Mouse (Mus musculus) forebrain, embryonic 11.5 days (tissue): ENCODE results near the gene Rangrf. TPM values are rescaled to one million over a fixed set of nuclear protein-coding genes. Genes with fewer than 3 reads are reported as not detected.

Experiments used
- ATAC-seq: fragments of 200-750 bp; cut with Nextera tagmentation; replicated peaks from 2 replicates; pipeline ENCODE4 v1.8.0; 2017; ENCODE audit warnings: moderate TSS enrichment; ENCODE audit not compliant: low FRiP score
- DNase-seq: peaks from one replicate; pipeline ENCODE4 v3.0.0-alpha.2; 2017; ENCODE audit warnings: low spot score
- H3K27ac ChIP-seq: fragments of 300-500 bp; sonication (generic); 2 replicates; pipeline ENCODE4 v1.5.1; 2014; ENCODE audit warnings: low read depth, low read length
- H3K27me3 ChIP-seq: fragments of 300-500 bp; sonication (generic); 2 replicates; pipeline ENCODE4 v1.6.1; 2014; ENCODE audit warnings: mild to moderate bottlenecking, low read length, mixed read lengths; ENCODE audit not compliant: control insufficient read depth, insufficient read depth
- H3K36me3 ChIP-seq: fragments of 300-500 bp; sonication (generic); 2 replicates; pipeline ENCODE4 v1.6.1; 2014; ENCODE audit warnings: mild to moderate bottlenecking, low read length, moderate library complexity, mixed read lengths; ENCODE audit not compliant: control insufficient read depth, insufficient read depth
- H3K4me1 ChIP-seq: fragments of 300-500 bp; sonication (generic); replicated peaks from 2 replicates; pipeline ENCODE4 v1.6.1; 2014; ENCODE audit warnings: low read length, mixed read lengths; ENCODE audit not compliant: control insufficient read depth, insufficient read depth
- H3K4me2 ChIP-seq: fragments of 300-500 bp; sonication (generic); 2 replicates; pipeline ENCODE4 v1.6.1; 2014; ENCODE audit warnings: low read depth, mild to moderate bottlenecking, low read length, moderate library complexity, mixed read lengths; ENCODE audit not compliant: severe bottlenecking
- H3K4me3 ChIP-seq: fragments of 300-500 bp; sonication (generic); 2 replicates; pipeline ENCODE4 v1.5.1; 2014; ENCODE audit warnings: low read depth, low read length
- H3K9ac ChIP-seq: fragments of 300-500 bp; sonication (generic); 2 replicates; pipeline ENCODE4 v1.6.1; 2014; ENCODE audit warnings: low read length
- H3K9me3 ChIP-seq: fragments of 300-500 bp; sonication (generic); 2 replicates; pipeline ENCODE4 v1.6.1; 2016; ENCODE audit warnings: low read length, mixed read lengths; ENCODE audit not compliant: control insufficient read depth
- WGBS: fragments of 180-500 bp; shearing (Covaris S2); extraction: QIAGEN DNeasy Blood & Tissue Kit; methylation state at CpG from one replicate; pipeline ENCODE4 v1.1.7; 2014; 5-methylcytosine and 5-hydroxymethylcytosine counted together
- polyA plus RNA-seq: library from polyadenylated mRNA; unstranded; fragments of >200 nt; fragmentation: Nextera tagmentation; extraction: Ambion mirVana; gene quantifications from 2 replicates; pipeline ENCODE4 v1.2.1, GENCODE M21; 2014

The Rangrf gene
- polyA plus RNA-seq, 1 experiment from 2014 or later, result 64.8 TPM

GRCm38 (mm10) chr11:68961596-68961995 is 13.4 kb downstream of the Rangrf start:
- Histone ChIP-seq H3K36me3 (no peaks in the 10 kb centered on the region), H3K27ac (no peak overlapping the region), H3K4me1 (no peaks in the 10 kb centered on the region), H3K27me3 (peaks cover 2% of the 10 kb centered on the region; the same call in 1 of the 2 replicates), H3K9me3 (no peaks in the 10 kb centered on the region), H3K4me2 (no peak overlapping the region), H3K4me3 (no peak overlapping the region), H3K9ac (no peak overlapping the region)
- DNase-seq, result no peak
- WGBS, result 86% methylated on average over 3 of the region's 3 CpGs
- no peak for ATAC-seq

- Histone ChIP-seq H3K9me3 (no peaks in the 10 kb centered on the region), H3K27ac (no peak overlapping the region), H3K4me2 (no peak overlapping the region), H3K9ac (no peak overlapping the region), H3K36me3 (no peaks in the 10 kb centered on the region), H3K4me1 (peaks cover 5% of the 10 kb centered on the region; the same call in 1 of the 2 replicates), H3K4me3 (no peak overlapping the region), H3K27me3 (peaks cover 22% of the 10 kb centered on the region)
- ATAC-seq (no peak), DNase-seq (no peak)
- WGBS, result 91% methylated on average over 1 of the region's 1 CpGs
Observed at GRCm38 (mm10) chr11:68957971-68958370, 17.0 kb downstream of the Rangrf start.

- DNase-seq, result no peak
- Histone ChIP-seq H3K4me2 (no peak within 1 kb of the TSS), H3K9ac (no peak within 1 kb of the TSS), H3K27me3 (peaks cover 23% of the 10 kb centered on the region), H3K4me1 (peaks cover 5% of the 10 kb centered on the region; the same call in 1 of the 2 replicates), H3K27ac (no peak within 1 kb of the TSS), H3K36me3 (no peaks in the 10 kb centered on the region), H3K9me3 (no peaks in the 10 kb centered on the region), H3K4me3 (no peak within 1 kb of the TSS)
- 33% methylated on average over 8 of the region's 8 CpGs for WGBS
- ATAC-seq, result no peak
Observed at GRCm38 (mm10) chr11:68957308-68957707, 17.7 kb downstream of the Rangrf start, which contains the start of gene Arhgef15. Gene Arhgef15 (minus strand): TSS chr11:68957480.

- Histone ChIP-seq H3K9ac (no peak overlapping the region), H3K4me3 (no peak overlapping the region), H3K4me1 (peaks cover 5% of the 10 kb centered on the region; the same call in 1 of the 2 replicates), H3K27me3 (peaks cover 23% of the 10 kb centered on the region), H3K36me3 (no peaks in the 10 kb centered on the region), H3K27ac (no peak overlapping the region), H3K4me2 (no peak overlapping the region), H3K9me3 (no peaks in the 10 kb centered on the region)
- WGBS, result 29% methylated on average over 13 of the region's 13 CpGs
- DNase-seq (no peak), ATAC-seq (no peak)
Observed at GRCm38 (mm10) chr11:68956697-68957096, 18.3 kb downstream of the Rangrf start.

GRCm38 (mm10) chr11:68956107-68956506 is 18.9 kb downstream of the Rangrf start:
- no peak overlapping the region for H3K4me2 ChIP-seq
- no peak overlapping the region for H3K4me3 ChIP-seq
- no peak overlapping the region for H3K9ac ChIP-seq
- WGBS, result 51% methylated on average over 3 of the region's 3 CpGs
- DNase-seq, result no peak
- peaks cover 5% of the 10 kb centered on the region; the same call in 1 of the 2 replicates for H3K4me1 ChIP-seq
- H3K27ac ChIP-seq, result no peak overlapping the region
- H3K27me3 ChIP-seq, result peaks cover 23% of the 10 kb centered on the region
- H3K36me3 ChIP-seq, result no peaks in the 10 kb centered on the region
- no peak for ATAC-seq
- H3K9me3 ChIP-seq, result no peaks in the 10 kb centered on the region

GRCm38 (mm10) chr11:68955473-68955872 is 19.5 kb downstream of the Rangrf start:
- H3K9me3 ChIP-seq, result no peaks in the 10 kb centered on the region
- H3K4me2 ChIP-seq, result peak overlapping the region; percentile 68; the same call in 1 of the 2 replicates
- peak overlapping the region; percentile 33; the same call in 1 of the 2 replicates for H3K4me3 ChIP-seq
- 71% methylated on average over 5 of the region's 5 CpGs for WGBS
- peaks cover 5% of the 10 kb centered on the region; the same call in 1 of the 2 replicates for H3K4me1 ChIP-seq
- no peak for ATAC-seq
- H3K27ac ChIP-seq, result no peak overlapping the region
- no peak overlapping the region for H3K9ac ChIP-seq
- peaks cover 23% of the 10 kb centered on the region for H3K27me3 ChIP-seq
- H3K36me3 ChIP-seq, result no peaks in the 10 kb centered on the region
- no peak for DNase-seq

- Histone ChIP-seq H3K27ac (no peak overlapping the region), H3K4me1 (peaks cover 5% of the 10 kb centered on the region; the same call in 1 of the 2 replicates), H3K9ac (peak overlapping the region; percentile 61), H3K4me2 (peak overlapping the region; percentile 68), H3K9me3 (no peaks in the 10 kb centered on the region), H3K36me3 (no peaks in the 10 kb centered on the region), H3K4me3 (peak overlapping the region; percentile 33), H3K27me3 (peaks cover 23% of the 10 kb centered on the region)
- 1% methylated on average over 17 of the region's 17 CpGs for WGBS
- ATAC-seq, result no peak
- peak; percentile 62 for DNase-seq
Observed at GRCm38 (mm10) chr11:68954408-68954807, 20.6 kb downstream of the Rangrf start.

GRCm38 (mm10) chr11:68953903-68954302 is 21.1 kb downstream of the Rangrf start:
- Histone ChIP-seq H3K27ac (no peak overlapping the region), H3K4me1 (peaks cover 5% of the 10 kb centered on the region; the same call in 1 of the 2 replicates), H3K9me3 (no peaks in the 10 kb centered on the region), H3K4me2 (peak overlapping the region; percentile 68), H3K36me3 (no peaks in the 10 kb centered on the region), H3K9ac (no peak overlapping the region; the same call in 1 of the 2 replicates), H3K4me3 (peak overlapping the region; percentile 33; the same call in 1 of the 2 replicates), H3K27me3 (peaks cover 23% of the 10 kb centered on the region)
- ATAC-seq, result no peak
- 9% methylated on average over 13 of the region's 13 CpGs for WGBS
- DNase-seq, result peak; percentile 57

GRCm38 (mm10) chr11:68947542-68947993 is 27.4 kb downstream of the Rangrf start:
- 7% methylated on average over 12 of the region's 12 CpGs for WGBS
- Histone ChIP-seq H3K9me3 (no peaks in the 10 kb centered on the region), H3K4me2 (peak overlapping the region; percentile 28; the same call in 1 of the 2 replicates), H3K36me3 (no peaks in the 10 kb centered on the region), H3K27ac (no peak overlapping the region), H3K4me1 (no peaks in the 10 kb centered on the region), H3K27me3 (peaks cover 2% of the 10 kb centered on the region), H3K4me3 (no peak overlapping the region), H3K9ac (0 out of 2 replicates have a peak overlapping the region, but pooled peaks have one; percentile 27)
- no peak for ATAC-seq
- DNase-seq, result no peak
